Mouse (Mus musculus) layer of hippocampus, adult 9-10 months (tissue): Measurements from ENCODE around the gene Fibcd1.

ENCODE experiments used
- DNase-seq: peaks from one replicate; pipeline ENCODE4 v3.0.0; 2022; ENCODE audit warnings: low spot score

The Fibcd1 gene

GRCm38 (mm10) chr2:31767104-31767503 lies 78.7 kb downstream of the Fibcd1 start:
- DNase-seq, result no peak
